ENCODE assay signal across 16 mouse cellular contexts in genomic region chr11:71435745-71436144, GRCm38 (mm10).
DNase-seq lines count a peak whose midpoint lies in the region; ATAC-seq and TF ChIP-seq lines count a peak whose summit lies in the region.
"Had no signal": no experiment of that assay in that cellular context is flagged by ENCODE, and none has a peak within 500 bp of the region (broad histone marks: within the 10 kb centered on the region; RNA-seq: fewer than 3 reads in every experiment).

No protein-coding gene starts in this region.

- H3K27ac ChIP-seq in heart, embryonic 11.5 days (ENCODE audit: low read depth, low read length): no peak overlapping the region
- peak overlapping the region; percentile 27; the same call in 1 of the 2 replicates for H3K27ac ChIP-seq in midbrain, postnatal 0 days (ENCODE audit: low read depth, low read length)
- H3K27ac ChIP-seq: embryonic facial prominence, embryonic 13.5 days; intestine, embryonic 15.5 days; liver, embryonic 15.5 days; neural tube, embryonic 13.5 days had no signal

- no peak for ATAC-seq in heart, embryonic 11.5 days (replicated peaks; ENCODE audit: insufficient number of reproducible peaks, low FRiP score, low TSS enrichment)
- ATAC-seq in midbrain, postnatal 0 days (ENCODE audit: low FRiP score): no peak
- ATAC-seq: intestine, embryonic 15.5 days had no signal

- no peaks in the 10 kb centered on the region for H3K9me3 ChIP-seq in heart, embryonic 11.5 days (replicated peaks; ENCODE audit: control insufficient read depth, low read length)
- H3K9me3 ChIP-seq in midbrain, postnatal 0 days (ENCODE audit: low read length): no peaks in the 10 kb centered on the region
- H3K9me3 ChIP-seq: embryonic facial prominence, embryonic 13.5 days; intestine, embryonic 15.5 days; liver, embryonic 15.5 days had no signal

- H3K4me1 ChIP-seq in heart, embryonic 11.5 days (ENCODE audit: control insufficient read depth, insufficient read depth, low read length): no peaks in the 10 kb centered on the region
- H3K4me1 ChIP-seq in midbrain, postnatal 0 days (ENCODE audit: insufficient read depth, low read length): peaks cover 20% of the 10 kb centered on the region; the same call in 1 of the 2 replicates
- H3K4me1 ChIP-seq: intestine, embryonic 15.5 days; liver, embryonic 15.5 days had no signal

- no peaks in the 10 kb centered on the region for H3K36me3 ChIP-seq in heart, embryonic 11.5 days (ENCODE audit: control insufficient read depth, insufficient read depth, low read length)
- H3K36me3 ChIP-seq in midbrain, postnatal 0 days (ENCODE audit: insufficient read depth, low read length): no peaks in the 10 kb centered on the region
- H3K36me3 ChIP-seq: embryonic facial prominence, embryonic 13.5 days; intestine, embryonic 15.5 days; liver, embryonic 15.5 days; neural tube, embryonic 13.5 days had no signal

- no peak overlapping the region for H3K4me3 ChIP-seq in heart, embryonic 11.5 days (ENCODE audit: low read depth, low read length)
- H3K4me3 ChIP-seq in midbrain, postnatal 0 days (ENCODE audit: low read depth, low read length): no peak overlapping the region
- H3K4me3 ChIP-seq: embryonic facial prominence, embryonic 13.5 days; intestine, embryonic 15.5 days; liver, embryonic 15.5 days; neural tube, embryonic 13.5 days had no signal

- WGBS in heart, embryonic 11.5 days (ENCODE audit: insufficient replicate concordance): 63% methylated on average over 8 of the region's 8 CpGs
- WGBS in midbrain, postnatal 0 days: 41% methylated on average over 8 of the region's 8 CpGs

- H3K27me3 ChIP-seq in heart, embryonic 11.5 days (ENCODE audit: control insufficient read depth, insufficient read depth, low read length): peaks cover 5% of the 10 kb centered on the region; the same call in 1 of the 2 replicates
- no peaks in the 10 kb centered on the region for H3K27me3 ChIP-seq in midbrain, postnatal 0 days (ENCODE audit: insufficient read depth, low read length)
- H3K27me3 ChIP-seq: neural tube, embryonic 13.5 days had no signal

- no peak overlapping the region for H3K4me2 ChIP-seq in heart, embryonic 11.5 days
- H3K4me2 ChIP-seq in midbrain, postnatal 0 days (ENCODE audit: low read depth, low read length, poor library complexity, severe bottlenecking): no peak overlapping the region
- H3K4me2 ChIP-seq: embryonic facial prominence, embryonic 13.5 days; intestine, embryonic 15.5 days; liver, embryonic 15.5 days; neural tube, embryonic 13.5 days had no signal

- TF ChIP-seq CTCF in midbrain, postnatal 0 days (IDR thresholded peaks at IDR 0.05): no peak

- H3K9ac ChIP-seq in heart, embryonic 11.5 days (ENCODE audit: low read depth, low read length): no peak overlapping the region
- H3K9ac ChIP-seq in midbrain, postnatal 0 days (replicated peaks; ENCODE audit: low read length, poor library complexity, severe bottlenecking): no peak overlapping the region
- H3K9ac ChIP-seq: embryonic facial prominence, embryonic 13.5 days; intestine, embryonic 15.5 days; liver, embryonic 15.5 days; neural tube, embryonic 13.5 days had no signal

- DNase-seq in heart, adult 11 months: peak; percentile 45
- peak; percentile 52 for DNase-seq in right cerebral cortex, adult 18-20 months
- no peak for DNase-seq in right cerebral cortex, postnatal 4 days
- DNase-seq in midbrain, postnatal 0 days (ENCODE audit: low spot score): no peak
- DNase-seq in cerebellum, postnatal 36 days: no peak
- DNase-seq in thymus, adult 18-20 months: no peak
- DNase-seq: adrenal gland, postnatal 14 days; B cell, adult 2 months; gastrocnemius, postnatal 36 days; lung, postnatal 36 days; thymus, postnatal 14 days had no signal

Comparison
In these comparisons a context has a peak if more than half of its experiments do, and no peak if none do; other contexts are left out.
1. DNase-seq: peak in heart, adult 11 months (single experiment) and right cerebral cortex, adult 18-20 months (single experiment); none in right cerebral cortex, postnatal 4 days (single experiment), midbrain, postnatal 0 days (single experiment), cerebellum, postnatal 36 days (0 of 2) and thymus, adult 18-20 months (0 of 2).